Mouse (Mus musculus) thymus, adult 2 months (tissue): ENCODE measurements around the gene Gm42715. TPM values are rescaled to one million over a fixed set of nuclear protein-coding genes. Genes with fewer than 3 reads are reported as not detected.
A peak's percentile ranks its signal among the peaks of the same experiment; 100 is the strongest.

ENCODE experiments used
- DNase-seq: peaks from one replicate; pipeline ENCODE4 v3.0.0; 2021
- H3K27ac ChIP-seq: fragments of 200-500 bp; 2 replicates; pipeline ENCODE4 v1.5.1; 2012; ENCODE audit warnings: low read length, control low read depth; ENCODE audit not compliant: control insufficient read depth, insufficient read depth
- H3K27me3 ChIP-seq: fragments of 200-500 bp; 2 replicates; pipeline ENCODE4 v1.6.1; 2012; ENCODE audit warnings: mild to moderate bottlenecking, low read length, moderate library complexity, mixed read lengths; ENCODE audit not compliant: control insufficient read depth, insufficient read depth
- H3K36me3 ChIP-seq: fragments of 200-500 bp; 2 replicates; pipeline ENCODE4 v1.6.1; 2012; ENCODE audit warnings: mild to moderate bottlenecking, low read length, moderate library complexity; ENCODE audit not compliant: control insufficient read depth, insufficient read depth
- H3K4me1 ChIP-seq: fragments of 200-500 bp; replicated peaks from 2 replicates; pipeline ENCODE4 v1.6.1; 2012; ENCODE audit warnings: low read length; ENCODE audit not compliant: control insufficient read depth, insufficient read depth
- H3K4me3 ChIP-seq: fragments of 200-500 bp; 2 replicates; pipeline ENCODE4 v1.5.1; 2012; ENCODE audit warnings: mild to moderate bottlenecking, low read length, control low read depth, moderate library complexity; ENCODE audit not compliant: control insufficient read depth, insufficient read depth
- CTCF ChIP-seq: fragments of 200-500 bp; IDR thresholded peaks from 2 replicates; pipeline ENCODE4 v1.5.1; 2012; ENCODE audit warnings: mild to moderate bottlenecking, control low read depth, low read length, moderate library complexity, borderline replicate concordance; ENCODE audit not compliant: control insufficient read depth, poor library complexity, insufficient read depth; ENCODE audit errors: extremely low read depth
- POLR2A ChIP-seq: fragments of 200-500 bp; IDR thresholded peaks from 2 replicates; pipeline ENCODE4 v1.6.1; 2012; ENCODE audit warnings: mild to moderate bottlenecking, low read length, control low read depth, moderate library complexity; ENCODE audit not compliant: control insufficient read depth, poor library complexity, insufficient read depth; ENCODE audit errors: extremely low read depth
- WGBS: fragments of 180-500 bp; shearing (Covaris S2); methylation state at CpG from one replicate; pipeline ENCODE4 v1.1.7; 2018; 5-methylcytosine and 5-hydroxymethylcytosine counted together
- polyA plus RNA-seq: library from polyadenylated mRNA; depleted of rRNA; stranded (reverse); fragments of >200 nt; gene quantifications from 2 replicates; pipeline ENCODE4 v1.2.3, GENCODE M21; 2012

The Gm42715 gene
- polyA plus RNA-seq, 1 experiment, result 10.4 TPM

DNA sequence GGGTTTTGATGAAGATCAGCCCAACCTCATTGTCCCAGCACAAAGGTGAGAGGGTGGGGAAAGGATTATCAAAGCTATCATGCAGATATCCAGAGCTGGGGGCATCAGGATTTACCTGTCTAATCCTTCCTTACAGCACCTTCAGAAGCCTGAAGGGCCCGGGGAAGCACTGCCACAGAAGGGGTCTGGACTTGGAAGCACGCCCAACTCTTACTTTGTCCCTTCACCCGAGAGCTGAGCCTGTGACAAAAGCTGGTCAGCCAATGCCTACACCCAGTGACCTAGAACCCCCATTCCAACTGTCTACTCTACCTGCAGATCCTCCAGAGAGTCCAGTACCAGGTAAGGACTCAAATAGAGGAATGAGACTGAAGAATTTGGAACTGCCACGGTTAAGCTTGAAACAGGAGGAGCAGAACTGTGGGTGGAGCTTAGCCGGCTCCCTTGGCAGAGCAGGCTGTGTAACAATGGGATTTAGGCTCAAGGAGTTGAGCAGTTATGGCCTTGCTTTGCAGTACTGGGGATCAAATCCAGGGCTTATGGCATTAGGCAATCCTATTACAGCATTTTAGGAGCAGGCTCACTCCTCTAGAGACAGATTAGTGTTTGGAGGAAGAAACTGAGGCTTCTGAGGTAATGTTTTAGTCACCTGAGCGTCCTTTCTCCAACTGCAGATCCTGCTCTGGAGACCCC is 44.9 kb upstream of the Gm42715 start:
- Histone ChIP-seq H3K4me3 (no peak overlapping the region), H3K27me3 (no peaks in the 10 kb centered on the region), H3K27ac (no peak overlapping the region), H3K4me1 (peaks cover 9% of the 10 kb centered on the region), H3K36me3 (peaks cover 32% of the 10 kb centered on the region)
- TF ChIP-seq CTCF (no peak), POLR2A (no peak)
- WGBS, result 93% methylated on average over 6 of the region's 6 CpGs
- no peak for DNase-seq

DNA sequence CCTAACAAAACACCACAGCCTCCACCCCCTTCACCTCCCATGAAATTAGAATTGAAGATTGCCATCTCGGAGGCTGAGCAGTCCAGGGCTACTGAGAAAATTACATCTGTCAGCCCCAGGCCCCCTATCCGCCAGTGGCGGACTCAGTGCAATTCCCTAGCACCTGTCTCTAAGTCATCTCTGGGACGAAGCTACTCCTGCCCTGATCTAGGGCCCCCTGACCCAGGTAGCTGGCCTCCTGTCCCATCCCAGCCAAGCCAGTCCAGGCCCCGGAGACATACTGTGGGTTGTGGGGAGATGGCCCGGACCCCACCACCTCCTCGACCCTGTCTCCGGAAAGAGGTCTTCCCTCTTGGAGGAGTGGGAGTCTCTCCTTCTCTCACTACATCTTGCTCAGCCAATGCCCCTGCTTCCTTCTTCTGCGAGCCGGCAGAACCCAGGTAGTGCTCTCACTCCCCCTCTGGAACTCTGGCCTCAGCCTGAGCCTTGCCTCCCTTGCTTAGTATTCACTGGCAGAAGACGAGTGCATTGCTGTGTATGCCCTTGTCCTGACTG is 44.1 kb upstream of the Gm42715 start:
- Histone ChIP-seq H3K4me3 (no peak overlapping the region), H3K4me1 (peaks cover 6% of the 10 kb centered on the region), H3K27ac (no peak overlapping the region), H3K27me3 (no peaks in the 10 kb centered on the region), H3K36me3 (peaks cover 32% of the 10 kb centered on the region)
- TF ChIP-seq POLR2A (no peak), CTCF (no peak)
- no peak for DNase-seq
- 98% methylated on average over 11 of the region's 11 CpGs for WGBS

DNA sequence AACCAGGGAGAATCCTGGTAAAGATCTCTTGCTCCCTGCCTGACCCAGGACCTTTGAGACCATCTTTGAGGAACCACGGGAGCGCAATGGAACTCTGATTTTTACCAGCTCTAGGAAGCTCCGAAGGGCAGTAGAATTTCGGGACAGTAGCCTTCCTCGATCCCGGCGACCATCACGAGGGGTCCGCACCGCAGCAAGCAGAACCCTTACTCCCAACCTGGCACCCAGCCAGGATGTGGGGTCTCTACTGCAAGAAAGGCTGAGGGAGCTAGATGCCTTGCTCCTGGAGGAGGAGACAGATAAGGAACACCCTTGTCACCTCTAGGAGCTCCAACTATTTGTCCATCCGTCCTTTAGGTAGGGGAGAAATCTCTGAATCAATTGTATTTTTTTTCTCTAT is 43.0 kb upstream of the Gm42715 start:
- TF ChIP-seq POLR2A (no peak), CTCF (no peak)
- Histone ChIP-seq H3K4me1 (peaks cover 11% of the 10 kb centered on the region), H3K4me3 (no peak overlapping the region), H3K27me3 (no peaks in the 10 kb centered on the region), H3K27ac (no peak overlapping the region), H3K36me3 (peaks cover 37% of the 10 kb centered on the region)
- 99% methylated on average over 11 of the region's 11 CpGs for WGBS
- no peak for DNase-seq

GRCm38 (mm10) chr7:127476855-127477254 is 42.5 kb upstream of the Gm42715 start:
- Histone ChIP-seq H3K4me1 (peaks cover 9% of the 10 kb centered on the region), H3K27ac (no peak overlapping the region; the same call in 1 of the 2 replicates), H3K4me3 (no peak overlapping the region), H3K36me3 (peaks cover 37% of the 10 kb centered on the region), H3K27me3 (no peaks in the 10 kb centered on the region)
- DNase-seq, result no peak
- 87% methylated on average over 4 of the region's 4 CpGs for WGBS
- TF ChIP-seq POLR2A (no peak), CTCF (no peak)

DNA sequence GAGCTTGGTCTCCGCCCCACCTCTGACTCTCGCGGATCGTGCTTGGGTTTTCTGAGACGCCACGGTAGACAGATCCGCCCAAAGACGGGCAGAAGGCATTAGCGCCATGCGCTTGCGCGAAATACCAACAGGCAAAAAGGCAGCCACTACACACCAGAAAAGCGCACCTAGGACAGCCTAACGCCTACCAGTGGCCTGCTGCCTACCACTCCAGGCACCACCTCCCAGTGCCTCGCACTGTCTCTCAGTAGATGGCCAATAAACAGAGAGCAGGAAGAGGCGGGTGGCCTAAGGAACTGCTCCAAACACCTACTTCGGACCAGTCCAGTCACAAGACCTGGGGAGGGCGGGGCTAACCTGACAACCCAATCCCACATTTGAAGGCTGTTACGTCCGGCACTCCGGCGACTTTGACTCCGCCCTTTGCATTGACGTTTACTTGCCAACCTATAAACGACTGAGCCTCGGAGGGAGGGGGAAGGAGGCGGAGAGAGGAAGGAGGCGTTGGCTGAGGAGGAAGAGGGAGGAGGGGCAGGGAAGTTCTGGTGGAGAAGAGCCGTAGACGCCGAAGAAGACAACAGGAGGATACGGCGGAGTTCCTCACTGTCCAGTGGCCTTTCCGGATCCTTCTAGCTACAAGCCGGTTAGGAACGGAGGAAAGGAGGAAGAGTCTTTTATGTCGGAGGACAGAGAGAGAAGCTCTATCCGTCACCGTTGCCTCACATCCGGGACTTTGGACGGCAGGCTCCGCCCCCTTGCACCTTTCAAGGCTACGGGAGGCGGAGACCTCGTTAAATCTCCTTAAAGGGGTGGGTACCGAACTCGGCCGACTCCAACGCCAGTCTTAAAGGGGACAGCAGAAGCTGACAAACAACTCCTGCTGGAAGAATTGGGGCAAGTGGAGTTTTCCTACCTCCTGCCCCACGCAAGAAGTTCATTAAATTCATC is 41.4 kb upstream of the Gm42715 start:
- peak; percentile 16; the same call in 1 of the 2 replicates for TF ChIP-seq POLR2A
- peak; percentile 27; the same call in 1 of the 2 replicates for TF ChIP-seq CTCF
- Histone ChIP-seq H3K27me3 (no peaks in the 10 kb centered on the region), H3K4me3 (peak overlapping the region; percentile 57), H3K4me1 (peaks cover 6% of the 10 kb centered on the region), H3K36me3 (peaks cover 45% of the 10 kb centered on the region), H3K27ac (peak overlapping the region; percentile 85)
- peak; percentile 99 for DNase-seq
- under 1% methylated on average over 50 of the region's 50 CpGs for WGBS

DNA sequence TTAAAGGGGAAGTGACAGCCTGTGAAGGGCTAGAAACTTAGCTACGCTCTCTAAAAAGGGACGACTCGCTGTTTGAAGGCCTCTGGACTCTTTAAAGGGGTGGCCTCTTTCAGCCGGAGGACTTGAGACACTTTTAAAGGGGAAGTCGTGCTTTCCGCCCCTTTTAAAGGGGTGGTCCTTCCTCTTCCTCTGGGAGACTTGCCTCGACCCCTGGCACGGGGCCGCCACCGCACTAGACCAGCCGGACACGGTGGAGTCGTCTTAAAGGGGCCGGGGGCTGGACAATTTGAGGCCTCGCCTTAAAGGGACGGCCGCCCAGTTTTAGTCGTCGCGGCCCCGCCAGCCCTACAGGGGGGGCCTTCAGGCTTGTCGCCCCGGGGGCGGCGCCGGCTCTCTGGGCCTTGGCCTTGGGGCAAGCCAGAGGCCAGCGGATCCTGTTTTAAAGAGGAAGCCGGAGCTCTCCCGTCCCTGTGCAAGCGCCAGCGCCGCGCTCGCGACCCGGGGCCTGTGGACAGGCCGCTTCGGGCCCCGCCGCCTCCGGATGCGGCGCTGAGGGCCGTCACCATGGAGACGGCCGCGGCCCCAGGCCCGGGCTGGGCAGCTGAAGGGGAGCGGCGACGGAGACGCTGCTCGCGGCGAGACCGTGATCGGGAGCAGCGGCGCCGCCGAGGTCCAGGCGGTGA is 40.6 kb upstream of the Gm42715 start, which contains the start of gene Fbrs:
Fbrs (plus strand) TSS at position 565 of the 683 bp plus-strand sequence.
- Histone ChIP-seq H3K36me3 (peaks cover 45% of the 10 kb centered on the region), H3K4me1 (peaks cover 6% of the 10 kb centered on the region), H3K27me3 (no peaks in the 10 kb centered on the region), H3K27ac (peak within 1 kb of the TSS; percentile 85), H3K4me3 (peak within 1 kb of the TSS; percentile 57)
- TF ChIP-seq CTCF, result no peak
- TF ChIP-seq POLR2A, result peak; percentile 40; the same call in 1 of the 2 replicates
- WGBS, result under 1% methylated on average over 61 of the region's 62 CpGs
- peak; percentile 88 for DNase-seq
